Mouse (Mus musculus): ENCODE data around the gene Uvrag.

GRCm38 (mm10) chr7:99151342-99151741 lies 10.4 kb upstream of the Uvrag start:
- TF ChIP-seq MYB (IDR thresholded peaks at IDR 0.05; ENCODE audit: low read depth, low read length) (no peak), TCF12 (IDR thresholded peaks at IDR 0.05; ENCODE audit: low read depth, low read length) (peak; percentile 45; the same call in 1 of the 2 replicates), POLR2A (IDR thresholded peaks at IDR 0.05; ENCODE audit: control insufficient read depth in 1 of 2, insufficient read depth in 1 of 2, low read depth in 1 of 2, low read length in 2 of 2, poor library complexity in 1 of 2) (no peak), E2F4 (IDR thresholded peaks at IDR 0.05; ENCODE audit: borderline replicate concordance, low read depth, low read length) (no peak), CTCF (IDR thresholded peaks at IDR 0.05 in 2 of 3, conservative IDR thresholded peaks at IDR 0.05 in 1 of 3; ENCODE audit: control insufficient read depth in 1 of 3, insufficient read depth in 1 of 3, low read depth in 2 of 3, low read length in 3 of 3, poor library complexity in 1 of 3, severe bottlenecking in 1 of 3) (peak; percentile 84 to 97 (median 90)), BHLHE40 (IDR thresholded peaks at IDR 0.05; ENCODE audit: borderline replicate concordance, low read depth, low read length) (0 out of 2 replicates have a peak, but pooled peaks have one; percentile 42), ZC3H11A (IDR thresholded peaks at IDR 0.05; ENCODE audit: low read depth, low read length) (peak; percentile 56), EP300 (IDR thresholded peaks at IDR 0.05; ENCODE audit: low read depth in 1 of 2, low read length in 2 of 2) (peak in 1 of 2 experiments; percentile 26; a peak in 1 of 4 replicates), POLR2AphosphoS2 (IDR thresholded peaks at IDR 0.05; ENCODE audit: low read length) (no peak), GABPA (IDR thresholded peaks at IDR 0.05; ENCODE audit: low read depth, low read length) (no peak), ZNF384 (IDR thresholded peaks at IDR 0.05; ENCODE audit: low read depth, low read length) (peak; percentile 33; the same call in 1 of the 2 replicates), JUND (IDR thresholded peaks at IDR 0.05; ENCODE audit: low read depth, low read length) (peak; percentile 72; the same call in 1 of the 2 replicates), CHD2 (IDR thresholded peaks at IDR 0.05; ENCODE audit: low read length) (no peak)
